Mouse (Mus musculus) limb, embryonic 13.5 days (tissue): ENCODE results near the gene Tpst1. TPM values are rescaled to one million over a fixed set of nuclear protein-coding genes. Genes with fewer than 3 reads are reported as not detected.

Experiments
- ATAC-seq: fragments of 200-750 bp; cut with Nextera tagmentation; 2 replicates; pipeline ENCODE4 v1.8.0; 2017; ENCODE audit warnings: low read depth, moderate number of reproducible peaks, moderate TSS enrichment; ENCODE audit not compliant: low FRiP score
- H3K27ac ChIP-seq: fragments of 300-500 bp; sonication (generic); 2 replicates; pipeline ENCODE4 v1.5.1; 2015; ENCODE audit warnings: inconsistent platforms, mild to moderate bottlenecking, moderate library complexity
- H3K27me3 ChIP-seq: fragments of 300-500 bp; sonication (generic); 2 replicates; pipeline ENCODE4 v1.6.1; 2015; ENCODE audit warnings: mild to moderate bottlenecking, inconsistent platforms
- H3K36me3 ChIP-seq: fragments of 300-500 bp; sonication (generic); 2 replicates; pipeline ENCODE4 v1.6.1; 2015; ENCODE audit warnings: inconsistent platforms, mild to moderate bottlenecking, moderate library complexity
- H3K4me1 ChIP-seq: fragments of 300-500 bp; sonication (generic); 2 replicates; pipeline ENCODE4 v1.6.1; 2015; ENCODE audit warnings: inconsistent platforms
- H3K4me2 ChIP-seq: fragments of 300-500 bp; sonication (generic); replicated peaks from 2 replicates; pipeline ENCODE4 v1.6.1; 2015; ENCODE audit warnings: inconsistent platforms, mild to moderate bottlenecking, moderate library complexity
- H3K4me3 ChIP-seq: fragments of 300-500 bp; sonication (generic); 2 replicates; pipeline ENCODE4 v1.5.1; 2015; ENCODE audit warnings: moderate library complexity, mild to moderate bottlenecking, inconsistent platforms
- H3K9ac ChIP-seq: fragments of 300-500 bp; sonication (generic); 2 replicates; pipeline ENCODE4 v1.6.1; 2015; ENCODE audit warnings: mild to moderate bottlenecking, inconsistent platforms
- H3K9me3 ChIP-seq: fragments of 300-500 bp; sonication (generic); 2 replicates; pipeline ENCODE4 v1.6.1; 2016; ENCODE audit warnings: inconsistent platforms
- WGBS: fragments of 180-500 bp; shearing (Covaris S2); methylation state at CpG from one replicate; pipeline ENCODE4 v1.1.7; 2015; 5-methylcytosine and 5-hydroxymethylcytosine counted together
- polyA plus RNA-seq: library from polyadenylated mRNA; unstranded; fragments of >200 nt; fragmentation: Nextera tagmentation; extraction: Ambion mirVana; gene quantifications from 2 replicates; pipeline ENCODE4 v1.2.1, GENCODE M21; 2015

Tpst1 gene
- polyA plus RNA-seq, 1 experiment from 2014 or later, result 104 TPM

GRCm38 (mm10) chr5:130043741-130044140, 29.4 kb upstream of the Tpst1 start:
- ATAC-seq, result no peak
- Histone ChIP-seq H3K27me3 (no peaks in the 10 kb centered on the region), H3K36me3 (peaks cover 81% of the 10 kb centered on the region), H3K4me1 (no peaks in the 10 kb centered on the region), H3K4me3 (no peak overlapping the region), H3K4me2 (no peak overlapping the region), H3K27ac (no peak overlapping the region), H3K9me3 (no peaks in the 10 kb centered on the region), H3K9ac (no peak overlapping the region)
- 83% methylated on average over 3 of the region's 3 CpGs for WGBS

GRCm38 (mm10) chr5:130044201-130044695, 28.9 kb upstream of the Tpst1 start:
- H3K4me3 ChIP-seq, result no peak overlapping the region
- no peak overlapping the region for H3K9ac ChIP-seq
- WGBS, result 76% methylated on average over 7 of the region's 7 CpGs
- no peak for ATAC-seq
- no peaks in the 10 kb centered on the region for H3K4me1 ChIP-seq
- no peak overlapping the region for H3K4me2 ChIP-seq
- peaks cover 85% of the 10 kb centered on the region for H3K36me3 ChIP-seq
- H3K9me3 ChIP-seq, result no peaks in the 10 kb centered on the region
- H3K27me3 ChIP-seq, result no peaks in the 10 kb centered on the region
- no peak overlapping the region for H3K27ac ChIP-seq

GRCm38 (mm10) chr5:130046100-130046499, 27.0 kb upstream of the Tpst1 start:
- Histone ChIP-seq H3K9ac (no peak overlapping the region), H3K4me1 (no peaks in the 10 kb centered on the region), H3K27me3 (no peaks in the 10 kb centered on the region), H3K9me3 (no peaks in the 10 kb centered on the region), H3K4me2 (no peak overlapping the region), H3K27ac (no peak overlapping the region), H3K36me3 (peaks cover 83% of the 10 kb centered on the region), H3K4me3 (no peak overlapping the region)
- 88% methylated on average over 7 of the region's 7 CpGs for WGBS
- ATAC-seq, result no peak

- Histone ChIP-seq H3K4me1 (no peaks in the 10 kb centered on the region), H3K9ac (no peak overlapping the region), H3K9me3 (no peaks in the 10 kb centered on the region), H3K4me2 (no peak overlapping the region), H3K4me3 (no peak overlapping the region), H3K27ac (no peak overlapping the region), H3K36me3 (peaks cover 84% of the 10 kb centered on the region), H3K27me3 (no peaks in the 10 kb centered on the region)
- 75% methylated on average over 10 of the region's 10 CpGs for WGBS
- no peak for ATAC-seq
These were observed 26.5 kb upstream of the Tpst1 start for GRCm38 (mm10) chr5:130046589-130046988.

GRCm38 (mm10) chr5:130047013-130047412, 26.1 kb upstream of the Tpst1 start:
- H3K27me3 ChIP-seq, result no peaks in the 10 kb centered on the region
- WGBS, result 78% methylated on average over 6 of the region's 6 CpGs
- no peak for ATAC-seq

GRCm38 (mm10) chr5:130048786-130049520, 24.2 kb upstream of the Tpst1 start:
- Histone ChIP-seq H3K27me3 (no peaks in the 10 kb centered on the region), H3K9ac (peak overlapping the region; percentile 15; the same call in 1 of the 2 replicates), H3K4me2 (no peak overlapping the region), H3K4me1 (no peaks in the 10 kb centered on the region), H3K9me3 (no peaks in the 10 kb centered on the region), H3K4me3 (no peak overlapping the region), H3K36me3 (peaks cover 79% of the 10 kb centered on the region), H3K27ac (no peak overlapping the region)
- no peak for ATAC-seq
- WGBS, result 84% methylated on average over 15 of the region's 15 CpGs

More at GRCm38 (mm10) chr5:130047013-130047412, 26.1 kb upstream of the Tpst1 start:
- no peak overlapping the region for H3K4me2 ChIP-seq
- no peak overlapping the region for H3K9ac ChIP-seq
- H3K4me1 ChIP-seq, result no peaks in the 10 kb centered on the region
- H3K4me3 ChIP-seq, result no peak overlapping the region
- H3K9me3 ChIP-seq, result no peaks in the 10 kb centered on the region
- no peak overlapping the region for H3K27ac ChIP-seq
- H3K36me3 ChIP-seq, result peaks cover 82% of the 10 kb centered on the region

- peaks cover 77% of the 10 kb centered on the region for H3K36me3 ChIP-seq
- no peaks in the 10 kb centered on the region for H3K9me3 ChIP-seq
- H3K27me3 ChIP-seq, result no peaks in the 10 kb centered on the region
- no peak overlapping the region for H3K4me2 ChIP-seq
- H3K9ac ChIP-seq, result no peak overlapping the region
- no peak for ATAC-seq
- no peak overlapping the region for H3K4me3 ChIP-seq
- H3K4me1 ChIP-seq, result no peaks in the 10 kb centered on the region
- H3K27ac ChIP-seq, result no peak overlapping the region
- WGBS, result 80% methylated on average over 6 of the region's 6 CpGs
These were observed 22.7 kb upstream of the Tpst1 start for GRCm38 (mm10) chr5:130050416-130050815.

- Histone ChIP-seq H3K36me3 (peaks cover 69% of the 10 kb centered on the region), H3K4me1 (no peaks in the 10 kb centered on the region), H3K9ac (no peak overlapping the region), H3K27me3 (no peaks in the 10 kb centered on the region), H3K4me3 (no peak overlapping the region), H3K4me2 (no peak overlapping the region), H3K27ac (no peak overlapping the region), H3K9me3 (no peaks in the 10 kb centered on the region)
- WGBS, result 87% methylated on average over 15 of the region's 15 CpGs
- ATAC-seq, result no peak
These were observed 21.9 kb upstream of the Tpst1 start for GRCm38 (mm10) chr5:130051073-130051860.

GRCm38 (mm10) chr5:130052510-130052909, 20.6 kb upstream of the Tpst1 start:
- Histone ChIP-seq H3K9ac (peak overlapping the region; percentile 13; the same call in 1 of the 2 replicates), H3K4me3 (no peak overlapping the region), H3K36me3 (peaks cover 57% of the 10 kb centered on the region), H3K4me2 (no peak overlapping the region), H3K9me3 (no peaks in the 10 kb centered on the region), H3K4me1 (no peaks in the 10 kb centered on the region), H3K27me3 (no peaks in the 10 kb centered on the region), H3K27ac (no peak overlapping the region)
- no peak for ATAC-seq
- WGBS, result 79% methylated on average over 5 of the region's 5 CpGs

- no peak overlapping the region for H3K4me2 ChIP-seq
- no peak overlapping the region for H3K4me3 ChIP-seq
- H3K36me3 ChIP-seq, result peaks cover 57% of the 10 kb centered on the region
- no peaks in the 10 kb centered on the region for H3K4me1 ChIP-seq
- no peak overlapping the region for H3K27ac ChIP-seq
- WGBS, result 90% methylated on average over 6 of the region's 6 CpGs
- ATAC-seq, result no peak
- no peaks in the 10 kb centered on the region for H3K9me3 ChIP-seq
- H3K9ac ChIP-seq, result peak overlapping the region; percentile 13; the same call in 1 of the 2 replicates
- no peaks in the 10 kb centered on the region for H3K27me3 ChIP-seq
These were observed 20.2 kb upstream of the Tpst1 start for GRCm38 (mm10) chr5:130052955-130053354.

- WGBS, result 85% methylated on average over 4 of the region's 4 CpGs
- no peak for ATAC-seq
- Histone ChIP-seq H3K36me3 (peaks cover 60% of the 10 kb centered on the region), H3K9me3 (no peaks in the 10 kb centered on the region), H3K27ac (no peak overlapping the region), H3K27me3 (no peaks in the 10 kb centered on the region), H3K4me2 (no peak overlapping the region), H3K4me1 (no peaks in the 10 kb centered on the region), H3K9ac (no peak overlapping the region), H3K4me3 (no peak overlapping the region)
These were observed 17.4 kb upstream of the Tpst1 start for GRCm38 (mm10) chr5:130055688-130056087.

GRCm38 (mm10) chr5:130056303-130056702, 16.8 kb upstream of the Tpst1 start:
- H3K36me3 ChIP-seq, result peaks cover 57% of the 10 kb centered on the region
- no peaks in the 10 kb centered on the region for H3K27me3 ChIP-seq

More at GRCm38 (mm10) chr5:130056303-130056702, 16.8 kb upstream of the Tpst1 start:
- H3K4me1 ChIP-seq, result no peaks in the 10 kb centered on the region
- no peak overlapping the region for H3K4me3 ChIP-seq
- H3K4me2 ChIP-seq, result no peak overlapping the region
- H3K9me3 ChIP-seq, result no peaks in the 10 kb centered on the region
- no peak overlapping the region for H3K27ac ChIP-seq
- H3K9ac ChIP-seq, result no peak overlapping the region
- ATAC-seq, result no peak
- WGBS, result 88% methylated on average over 2 of the region's 2 CpGs
